Mouse (Mus musculus) ES-E14 (cell line): ENCODE measurements around the gene Anxa4. TPM values are rescaled to one million over a fixed set of nuclear protein-coding genes. Genes with fewer than 3 reads are reported as not detected.
A peak's percentile ranks its signal among the peaks of the same experiment; 100 is the strongest.

Source experiments
- DNase-seq: peaks from one replicate; pipeline ENCODE4 v3.0.0-alpha.2; 2013; ENCODE audit warnings: low read depth, low spot score
- H3K27ac ChIP-seq: 2 replicates; pipeline ENCODE4 v1.5.1; 2012; ENCODE audit warnings: low read depth, mild to moderate bottlenecking, low read length, moderate library complexity, mixed read lengths; ENCODE audit not compliant: poor library complexity, insufficient read depth, severe bottlenecking
- H3K36me3 ChIP-seq: 2 replicates; pipeline ENCODE4 v1.6.1; 2012; ENCODE audit warnings: mild to moderate bottlenecking, low read length, moderate library complexity, mixed read lengths; ENCODE audit not compliant: control insufficient read depth, poor library complexity, insufficient read depth, severe bottlenecking
- H3K4me1 ChIP-seq, 2 experiments: fragments of 150-350 bp in 1 of 2; sonication (generic) in 1 of 2; 2 replicates each; pipeline ENCODE4 v1.6.1; 2012; ENCODE audit warnings: low read length in 2 of 2, mild to moderate bottlenecking in 1 of 2, mixed read lengths in 1 of 2; ENCODE audit not compliant: control insufficient read depth in 2 of 2, insufficient read depth in 2 of 2, poor library complexity in 1 of 2
- H3K4me3 ChIP-seq, 2 experiments: fragments of 150-350 bp in 1 of 2; sonication (generic) in 1 of 2; 2 replicates each; pipeline ENCODE4 v1.5.1; 2012; ENCODE audit warnings: low read length in 2 of 2, low read depth in 1 of 2, mild to moderate bottlenecking in 1 of 2, mixed read lengths in 1 of 2; ENCODE audit not compliant: insufficient read depth in 1 of 2, poor library complexity in 1 of 2, severe bottlenecking in 1 of 2
- H3K9ac ChIP-seq: 2 replicates; pipeline ENCODE4 v1.6.1; 2012; ENCODE audit warnings: low read depth, mild to moderate bottlenecking, low read length, mixed read lengths; ENCODE audit not compliant: poor library complexity, insufficient read depth, severe bottlenecking
- H3K9me3 ChIP-seq: fragments of 150-350 bp; sonication (generic); 2 replicates; pipeline ENCODE4 v1.6.1; 2012; ENCODE audit warnings: low read depth, mild to moderate bottlenecking, low read length; ENCODE audit not compliant: control insufficient read depth, insufficient read depth
- CHD2 ChIP-seq: IDR thresholded peaks from 2 replicates; pipeline ENCODE4 v1.6.1; 2014; ENCODE audit warnings: mild to moderate bottlenecking, low read depth, low read length, inconsistent platforms
- HCFC1 ChIP-seq: IDR thresholded peaks from 2 replicates; pipeline ENCODE4 v1.6.1; 2012; ENCODE audit warnings: low read length, inconsistent platforms, borderline replicate concordance; ENCODE audit not compliant: insufficient read depth
- MAFK ChIP-seq: IDR thresholded peaks from 2 replicates; pipeline ENCODE4 v1.6.1; 2014; ENCODE audit warnings: mild to moderate bottlenecking, low read depth, low read length, inconsistent platforms; ENCODE audit not compliant: insufficient read depth
- ZC3H11A ChIP-seq: IDR thresholded peaks from 2 replicates; pipeline ENCODE4 v1.6.1; 2012; ENCODE audit warnings: low read depth, mild to moderate bottlenecking, inconsistent platforms, low read length, borderline replicate concordance
- ZNF384 ChIP-seq: IDR thresholded peaks from 2 replicates; pipeline ENCODE4 v1.6.1; 2012; ENCODE audit warnings: low read depth, low read length, inconsistent platforms
- in situ Hi-C, 2 experiments: fragments of 600-800 bp; cut with MboI; formaldehyde crosslinking; loops; one replicate each; pipeline ENCODE4 v1.15.1; 2025; ENCODE audit warnings: low sequenced_read_pairs in 2 of 2, inconsistent platforms in 1 of 2; ENCODE audit not compliant: unreplicated experiment in 2 of 2
- total RNA-seq: library from RNA; depleted of rRNA; stranded (reverse); fragments of 300-350 nt; gene quantifications from 2 replicates; pipeline ENCODE4 v1.2.3, GENCODE M21; 2012

The Anxa4 gene
- total RNA-seq, 1 experiment, result 22.1 TPM

DNA sequence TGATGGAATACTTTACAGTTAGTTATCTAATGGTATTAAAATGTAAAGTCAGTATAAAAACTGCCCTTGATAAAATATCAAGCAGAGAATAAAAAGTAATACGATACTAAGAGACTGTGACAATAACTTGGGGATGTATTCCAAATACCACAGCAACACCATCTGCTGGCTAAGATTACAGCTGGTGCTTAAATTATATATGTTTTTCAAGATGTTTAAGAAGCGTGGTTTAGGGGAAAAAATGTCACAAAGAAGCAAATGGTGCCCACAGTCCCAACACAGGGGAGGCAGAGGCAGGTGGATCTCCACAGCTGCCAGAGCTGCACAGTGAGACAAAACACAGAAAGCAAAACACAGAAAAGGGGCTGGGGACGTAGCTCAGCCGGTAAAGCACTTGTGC, 25.5 kb upstream of the Anxa4 start:
- Histone ChIP-seq H3K4me1 (peaks cover 14 to 30% of the 10 kb centered on the region in 2 experiments), H3K9me3 (no peaks in the 10 kb centered on the region), H3K9ac (no peak overlapping the region), H3K36me3 (no peaks in the 10 kb centered on the region), H3K27ac (no peak overlapping the region), H3K4me3 (no peak overlapping the region)
- TF ChIP-seq HCFC1, result no peak
- no peak for TF ChIP-seq MAFK
- no peak for TF ChIP-seq ZNF384
- no peak for TF ChIP-seq CHD2
- no peak for TF ChIP-seq ZC3H11A
- DNase-seq, result no peak
- in situ Hi-C loops, result no loop called here

DNA sequence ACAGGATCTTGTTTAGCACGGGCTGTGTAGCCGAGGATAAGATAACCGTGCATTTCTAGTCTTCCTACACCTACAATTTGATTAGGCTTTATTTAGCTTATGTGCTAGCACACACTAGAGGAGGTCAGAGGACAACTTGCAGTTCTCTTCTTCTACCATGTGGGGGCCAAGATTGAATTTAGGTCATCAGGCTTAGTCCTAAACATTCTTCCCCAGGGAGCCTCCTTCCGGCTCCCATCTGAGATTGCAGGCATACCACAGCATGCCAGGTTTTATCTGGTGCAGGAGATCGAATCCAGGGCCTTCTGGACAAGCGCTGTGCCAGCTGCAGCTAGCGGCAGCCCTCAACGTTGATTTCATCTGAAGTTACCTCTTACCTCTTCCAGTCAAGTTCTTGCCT, 23.2 kb upstream of the Anxa4 start:
- Histone ChIP-seq H3K27ac (no peak overlapping the region), H3K9me3 (no peaks in the 10 kb centered on the region), H3K4me1 (peaks cover 10 to 17% of the 10 kb centered on the region in 2 experiments), H3K4me3 (no peak overlapping the region), H3K9ac (no peak overlapping the region), H3K36me3 (no peaks in the 10 kb centered on the region)
- DNase-seq, result peak; percentile 83
- in situ Hi-C loops, result no loop called here
- no peak for TF ChIP-seq ZC3H11A
- no peak for TF ChIP-seq ZNF384

DNA sequence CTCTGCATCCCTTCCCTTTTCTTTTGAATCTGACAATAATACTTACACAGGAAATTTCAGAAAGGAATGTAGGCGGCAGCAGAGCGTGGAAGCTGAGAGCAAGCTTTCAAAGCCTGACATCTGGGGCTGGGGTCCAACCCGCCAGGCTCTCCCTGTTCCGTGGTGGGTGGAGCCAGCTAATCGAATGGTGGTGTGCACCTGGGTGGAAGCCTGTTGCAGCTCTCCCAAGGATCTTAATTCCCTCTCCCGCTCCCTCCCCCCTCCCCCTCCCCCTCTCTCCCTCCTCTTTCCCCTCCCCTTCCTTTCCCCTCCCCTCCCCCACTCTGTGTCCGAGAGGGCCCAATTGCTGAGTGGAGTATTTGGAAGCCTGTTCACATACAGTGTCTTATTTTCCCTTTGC, 22.1 kb upstream of the Anxa4 start:
- Histone ChIP-seq H3K27ac (peak overlapping the region; percentile 54; the same call in 1 of the 2 replicates), H3K36me3 (no peaks in the 10 kb centered on the region), H3K9me3 (no peaks in the 10 kb centered on the region), H3K9ac (peak overlapping the region; percentile 57; the same call in 1 of the 2 replicates), H3K4me3 (peak overlapping the region; percentile 31 to 36), H3K4me1 (peaks cover 9 to 15% of the 10 kb centered on the region in 2 experiments)
- TF ChIP-seq MAFK, result no peak
- TF ChIP-seq HCFC1, result no peak
- no peak for TF ChIP-seq ZC3H11A
- peak; percentile 47 for DNase-seq
- in situ Hi-C loops, result no loop called here

DNA sequence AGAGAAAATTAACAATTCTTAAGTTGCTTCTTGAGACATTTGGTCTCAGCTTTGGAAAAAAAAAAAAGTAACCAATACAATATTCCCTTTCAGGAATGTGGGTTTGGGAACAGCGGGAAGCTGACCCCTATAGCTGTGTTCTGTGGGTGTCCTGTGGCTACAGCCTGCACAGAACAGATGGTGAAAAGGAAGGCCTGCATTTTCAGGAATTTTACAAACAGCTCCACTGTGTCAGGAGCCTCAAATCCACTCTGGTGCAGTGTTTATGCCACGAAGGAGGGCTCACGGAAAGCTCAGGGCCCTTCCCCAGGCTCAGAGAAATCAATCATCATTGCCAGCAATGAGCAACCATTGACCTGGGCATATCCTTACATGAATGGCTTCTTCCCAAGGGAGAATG, 21.5 kb upstream of the Anxa4 start:
- Histone ChIP-seq H3K36me3 (no peaks in the 10 kb centered on the region), H3K9me3 (no peaks in the 10 kb centered on the region), H3K4me1 (peaks cover 9 to 14% of the 10 kb centered on the region in 2 experiments), H3K4me3 (peak overlapping the region; percentile 31 to 36), H3K9ac (peak overlapping the region; percentile 57; the same call in 1 of the 2 replicates), H3K27ac (peak overlapping the region; percentile 54; the same call in 1 of the 2 replicates)
- TF ChIP-seq HCFC1, result no peak
- TF ChIP-seq ZNF384, result no peak
- no peak for TF ChIP-seq MAFK
- TF ChIP-seq ZC3H11A, result no peak
- in situ Hi-C loops, result no loop called here
- no peak for DNase-seq

DNA sequence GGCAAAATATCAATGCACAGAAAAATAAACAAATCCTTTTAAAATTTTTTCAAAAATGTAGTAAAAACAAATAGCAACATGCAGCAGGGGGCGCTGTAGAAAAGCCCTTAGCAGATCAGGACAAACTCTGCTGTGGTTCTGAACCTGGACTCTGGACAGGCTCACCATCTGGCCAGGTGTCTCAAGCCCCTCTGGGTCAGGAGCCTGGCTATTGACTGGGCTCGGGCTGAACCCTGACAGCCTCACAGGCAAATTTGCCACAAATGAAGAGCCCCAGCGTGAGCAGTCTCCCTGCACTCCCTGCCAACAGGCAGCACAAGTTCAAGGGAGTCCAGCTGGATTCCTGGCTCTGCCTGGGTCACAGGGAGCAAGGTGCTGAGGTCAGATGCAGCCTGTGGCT, 20.0 kb upstream of the Anxa4 start:
- H3K27ac ChIP-seq, result no peak overlapping the region
- H3K4me1 ChIP-seq, result peaks cover 9 to 14% of the 10 kb centered on the region in 2 experiments
- in situ Hi-C loops, result no loop called here
- no peak for DNase-seq
- H3K4me3 ChIP-seq, result no peak overlapping the region
- H3K9me3 ChIP-seq, result no peaks in the 10 kb centered on the region
- no peaks in the 10 kb centered on the region for H3K36me3 ChIP-seq
- no peak for TF ChIP-seq ZC3H11A
- TF ChIP-seq ZNF384, result no peak
- TF ChIP-seq MAFK, result no peak
- no peak for TF ChIP-seq CHD2
- no peak for TF ChIP-seq HCFC1
- no peak overlapping the region for H3K9ac ChIP-seq
